Mouse (Mus musculus) G1E (cell line): Measurements from ENCODE around the gene Ak3.

Source experiments
- CTCF ChIP-seq: IDR thresholded peaks from 2 replicates; pipeline ENCODE4 v1.5.1; 2012; ENCODE audit warnings: low read depth, low read length, inconsistent platforms, mixed read lengths
- GATA1 ChIP-seq: IDR thresholded peaks from 2 replicates; pipeline ENCODE4 v1.6.1; 2012; ENCODE audit warnings: borderline replicate concordance, low read length, inconsistent platforms, mixed read lengths
- GATA2 ChIP-seq: IDR thresholded peaks from 2 replicates; pipeline ENCODE4 v1.6.1; 2012; ENCODE audit warnings: low read depth, low read length, inconsistent platforms, borderline replicate concordance
- POLR2AphosphoS5 ChIP-seq: IDR thresholded peaks from 2 replicates; pipeline ENCODE4 v1.6.1; 2012; ENCODE audit warnings: low read depth, low read length, inconsistent platforms; ENCODE audit not compliant: insufficient replicate concordance
- TAL1 ChIP-seq: conservative IDR thresholded peaks from 2 replicates; pipeline ENCODE4 v1.6.1; 2012; ENCODE audit warnings: low read depth, low read length, inconsistent platforms, mixed read lengths

- no peak for TF ChIP-seq GATA1
- TF ChIP-seq CTCF = no peak
- no peak for TF ChIP-seq TAL1
- TF ChIP-seq POLR2AphosphoS5 = no peak
- no peak for TF ChIP-seq GATA2
These were observed 65.1 kb downstream of the Ak3 start for GRCm38 (mm10) chr19:28982617-28983016.
